In genomic region chr13:12384796-12385195, GRCm38 (mm10) we compare ENCODE assay signal across 32 mouse cellular contexts. TPM values are rescaled to one million over a fixed set of nuclear protein-coding genes. Genes with fewer than 3 reads are reported as not detected.
DNase-seq lines count a peak whose midpoint lies in the region; ATAC-seq and TF ChIP-seq lines count a peak whose summit lies in the region.
"Had no signal": no experiment of that assay in that cellular context is flagged by ENCODE, and none has a peak within 500 bp of the region (broad histone marks: within the 10 kb centered on the region; RNA-seq: fewer than 3 reads in every experiment).

No protein-coding gene starts in this region.

- H3K4me1 ChIP-seq in heart, embryonic 12.5 days (replicated peaks), result peaks cover 7% of the 10 kb centered on the region
- no peaks in the 10 kb centered on the region for H3K4me1 ChIP-seq in heart, postnatal 0 days (ENCODE audit: control insufficient read depth, insufficient read depth)
- H3K4me1 ChIP-seq: embryonic facial prominence, embryonic 13.5 days; forebrain, embryonic 12.5 days; hindbrain, embryonic 12.5 days; intestine, embryonic 15.5 days; limb, embryonic 13.5 days; liver, embryonic 12.5 days; midbrain, embryonic 13.5 days had no signal

- no peaks in the 10 kb centered on the region for H3K9me3 ChIP-seq in heart, embryonic 12.5 days (replicated peaks)
- no peaks in the 10 kb centered on the region for H3K9me3 ChIP-seq in heart, postnatal 0 days (replicated peaks; ENCODE audit: control insufficient read depth, low read length)
- H3K9me3 ChIP-seq: embryonic facial prominence, embryonic 13.5 days; forebrain, embryonic 12.5 days; G1E; hindbrain, embryonic 12.5 days; intestine, embryonic 15.5 days; limb, embryonic 13.5 days; liver, embryonic 12.5 days; midbrain, embryonic 13.5 days had no signal

- H3K27ac ChIP-seq in heart, embryonic 12.5 days (ENCODE audit: poor library complexity, severe bottlenecking), result peak overlapping the region; percentile 73
- peak overlapping the region; percentile 61 for H3K27ac ChIP-seq in heart, postnatal 0 days (ENCODE audit: low read depth)
- H3K27ac ChIP-seq: embryonic facial prominence, embryonic 13.5 days; forebrain, embryonic 12.5 days; hindbrain, embryonic 12.5 days; hindbrain, postnatal 0 days; intestine, embryonic 15.5 days; layer of hippocampus, adult 2 months; left cerebral cortex, adult 2 months; limb, embryonic 13.5 days; liver, embryonic 12.5 days; macrophage; midbrain, embryonic 13.5 days had no signal

- no peaks in the 10 kb centered on the region for H3K27me3 ChIP-seq in heart, embryonic 12.5 days (replicated peaks)
- no peaks in the 10 kb centered on the region for H3K27me3 ChIP-seq in heart, postnatal 0 days (ENCODE audit: control insufficient read depth, insufficient read depth, low read length)
- H3K27me3 ChIP-seq: embryonic facial prominence, embryonic 13.5 days; forebrain, embryonic 12.5 days; hindbrain, embryonic 12.5 days; intestine, embryonic 15.5 days; limb, embryonic 13.5 days; liver, embryonic 12.5 days had no signal

- no peak for ATAC-seq in heart, embryonic 12.5 days (ENCODE audit: insufficient number of reproducible peaks, low FRiP score)
- ATAC-seq in heart, postnatal 0 days (ENCODE audit: insufficient read depth, low read depth), result no peak
- ATAC-seq: forebrain, postnatal 0 days; intestine, embryonic 15.5 days; liver, embryonic 12.5 days; liver, postnatal 0 days; Patski had no signal

- H3K9ac ChIP-seq in heart, embryonic 12.5 days, result 0 out of 2 replicates have a peak overlapping the region, but pooled peaks have one; percentile 11
- H3K9ac ChIP-seq in heart, postnatal 0 days (replicated peaks; ENCODE audit: low read depth, low read length), result no peak overlapping the region
- H3K9ac ChIP-seq: embryonic facial prominence, embryonic 13.5 days; forebrain, embryonic 12.5 days; forebrain, postnatal 0 days; hindbrain, embryonic 12.5 days; intestine, embryonic 15.5 days; limb, embryonic 13.5 days; liver, postnatal 0 days; midbrain, embryonic 13.5 days had no signal

- no peak for TF ChIP-seq CTCF in heart, postnatal 0 days (IDR thresholded peaks at IDR 0.05; ENCODE audit: low read depth)

- H3K4me2 ChIP-seq in heart, embryonic 12.5 days, result peak overlapping the region; percentile 17; the same call in 1 of the 2 replicates
- H3K4me2 ChIP-seq in heart, postnatal 0 days (ENCODE audit: low read depth, low read length), result no peak overlapping the region
- H3K4me2 ChIP-seq: embryonic facial prominence, embryonic 13.5 days; forebrain, embryonic 12.5 days; hindbrain, embryonic 12.5 days; intestine, embryonic 15.5 days; limb, embryonic 13.5 days; liver, embryonic 12.5 days; midbrain, embryonic 13.5 days had no signal

- H3K4me3 ChIP-seq in heart, embryonic 12.5 days, result no peak overlapping the region
- H3K4me3 ChIP-seq in heart, postnatal 0 days (ENCODE audit: low read depth, low read length), result no peak overlapping the region
- H3K4me3 ChIP-seq: embryonic facial prominence, embryonic 13.5 days; forebrain, embryonic 12.5 days; hindbrain, embryonic 12.5 days; intestine, embryonic 15.5 days; layer of hippocampus, adult 2 months; left cerebral cortex, adult 2 months; limb, embryonic 13.5 days; liver, embryonic 12.5 days; midbrain, embryonic 13.5 days had no signal

- no peaks in the 10 kb centered on the region for H3K36me3 ChIP-seq in heart, embryonic 12.5 days
- no peaks in the 10 kb centered on the region for H3K36me3 ChIP-seq in heart, postnatal 0 days (replicated peaks; ENCODE audit: control insufficient read depth, insufficient read depth, low read length)
- H3K36me3 ChIP-seq: embryonic facial prominence, embryonic 13.5 days; forebrain, embryonic 12.5 days; G1E; hindbrain, embryonic 12.5 days; intestine, embryonic 15.5 days; limb, embryonic 13.5 days; liver, embryonic 12.5 days; midbrain, embryonic 13.5 days had no signal

- TF ChIP-seq EP300 in heart, postnatal 0 days (IDR thresholded peaks at IDR 0.05; ENCODE audit: low read depth), result no peak

- DNase-seq in heart, adult 8-10 months (ENCODE audit: low spot score), result no peak
- no peak for DNase-seq in heart, postnatal 0 days (ENCODE audit: low spot score)
- no peak for DNase-seq in heart, adult 18-20 months
- peak; percentile 49 for DNase-seq in brain, adult 2 months (ENCODE audit: low read depth, low spot score)
- DNase-seq in frontal cortex, postnatal 36 days (ENCODE audit: low spot score in 2 of 2), result no peak
- DNase-seq: adrenal gland, postnatal 10 days; cerebellum, adult 11 months; cerebellum, adult 9-10 months; cerebellum, postnatal 36 days; embryo, embryonic 11 days; forebrain, postnatal 0 days; gastrocnemius, postnatal 10 days; kidney, adult 2 months; kidney, postnatal 36 days; liver, postnatal 0 days; right cerebral cortex, postnatal 14 days; thymus, postnatal 4 days had no signal

RNA-seq across cellular contexts. Expression of gene Heatr1, which starts 10.0 kb away (rescaled TPM):
- 13.1 and 16.8 TPM in 2 replicates for polyA plus RNA-seq in heart, embryonic 12.5 days (2016; fragmentation: Nextera tagmentation; extraction: Ambion mirVana)
- 10 to 100 TPM; 13.0 to 18.1 (median 15.9) TPM for total RNA-seq in heart, adult 8-10 months (2022)
- total RNA-seq in heart, postnatal 0 days (2014; rRNA removed; ENCODE audit: low replicate concordance), result 6.5 and 9.3 TPM in 2 replicates
- polyA plus RNA-seq in heart, postnatal 0 days (2015; fragmentation: Nextera tagmentation; extraction: Ambion mirVana), result 3.3 and 3.5 TPM in 2 replicates
- 10 to 100 TPM; 15.8 to 16.4 TPM for total RNA-seq in heart, adult 18-20 months (2021)

RNA-seq across cellular contexts. Expression of gene Actn2, which starts 44.2 kb away (rescaled TPM):
- polyA plus RNA-seq in heart, embryonic 12.5 days (2016; fragmentation: Nextera tagmentation; extraction: Ambion mirVana), result 1,360 and 1,370 TPM in 2 replicates
- 1,000 to 10,000 TPM; 1,621 to 2,329 (median 1,848) TPM for total RNA-seq in heart, adult 8-10 months (2022)
- total RNA-seq in heart, postnatal 0 days (2014; rRNA removed; ENCODE audit: low replicate concordance), result 1,276 and 1,578 TPM in 2 replicates
- 2,012 and 2,143 TPM in 2 replicates for polyA plus RNA-seq in heart, postnatal 0 days (2015; fragmentation: Nextera tagmentation; extraction: Ambion mirVana)
- total RNA-seq in heart, adult 18-20 months (2021), result 1,000 to 10,000 TPM; 1,714 to 1,786 TPM
- total RNA-seq: megakaryocyte-erythroid progenitor cell, adult 5-6 weeks had no signal
- polyA plus RNA-seq: G1E, macrophage had no signal
